Mouse (Mus musculus): ENCODE measurements around the gene C2cd3. TPM values are rescaled to one million over a fixed set of nuclear protein-coding genes. Genes with fewer than 3 reads are reported as not detected.

The C2cd3 gene
- polyA plus RNA-seq, 1 experiment from 2014 or later = 42.3 TPM

DNA sequence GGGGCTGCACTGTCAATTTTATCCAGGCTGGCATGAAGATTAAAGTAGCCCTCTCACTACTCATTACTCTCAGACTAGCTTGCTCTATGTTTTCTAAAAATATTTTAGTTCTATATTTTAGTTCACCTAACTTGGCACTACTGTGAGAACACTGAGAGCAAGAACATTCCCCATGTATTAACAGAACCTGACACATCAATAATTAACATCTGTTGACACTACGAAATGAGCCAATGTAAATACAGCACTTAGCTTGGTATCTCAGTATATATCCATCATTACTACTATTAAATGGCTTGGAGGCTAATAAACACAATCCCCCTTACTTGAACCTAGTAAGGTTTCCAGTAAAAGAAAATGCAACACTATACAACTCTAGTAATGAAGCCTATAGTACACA is 15.3 kb upstream of the C2cd3 start:
- Histone ChIP-seq H3K27me3 (ENCODE audit: control insufficient read depth, insufficient read depth, low read length) (no peaks in the 10 kb centered on the region), H3K9ac (ENCODE audit: low read length) (no peak overlapping the region), H3K36me3 (ENCODE audit: control insufficient read depth, insufficient read depth, low read length) (no peaks in the 10 kb centered on the region), H3K9me3 (ENCODE audit: control insufficient read depth, low read length) (no peaks in the 10 kb centered on the region), H3K4me3 (ENCODE audit: low read depth, low read length) (no peak overlapping the region), H3K4me1 (ENCODE audit: control insufficient read depth, insufficient read depth, low read length) (no peaks in the 10 kb centered on the region), H3K27ac (ENCODE audit: low read depth, low read length) (no peak overlapping the region), H3K4me2 (ENCODE audit: low read depth) (no peak overlapping the region)
- DNase-seq (ENCODE audit: low spot score) (no peak), ATAC-seq (ENCODE audit: insufficient read depth, low FRiP score, low TSS enrichment) (no peak)
- WGBS = 98% methylated on average over 1 of the region's 1 CpGs

DNA sequence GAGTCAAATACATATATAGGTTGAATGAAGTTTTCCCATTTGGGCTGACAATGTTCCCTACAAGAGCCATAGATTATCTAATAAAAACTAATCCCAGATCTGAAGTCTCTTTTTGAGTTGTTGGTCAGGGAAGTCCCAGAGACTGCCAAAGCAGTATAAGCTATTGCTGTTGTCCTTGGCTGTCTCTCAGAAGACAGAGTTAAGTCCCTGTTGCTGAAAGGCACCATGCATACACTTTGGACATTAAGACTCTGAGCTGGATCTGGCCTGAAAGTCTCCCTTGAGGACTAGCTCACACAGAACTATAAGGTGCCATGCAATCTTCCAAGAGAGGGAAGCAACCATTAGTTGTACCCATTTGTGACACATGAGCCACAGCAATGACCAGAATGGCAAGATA is 14.2 kb upstream of the C2cd3 start:
- H3K4me3 ChIP-seq (ENCODE audit: low read depth, low read length) = no peak overlapping the region
- no peak overlapping the region for H3K4me2 ChIP-seq (ENCODE audit: low read depth)
- H3K27me3 ChIP-seq (ENCODE audit: control insufficient read depth, insufficient read depth, low read length) = no peaks in the 10 kb centered on the region
- no peak overlapping the region for H3K27ac ChIP-seq (ENCODE audit: low read depth, low read length)
- no peak overlapping the region for H3K9ac ChIP-seq (ENCODE audit: low read length)
- no peaks in the 10 kb centered on the region for H3K4me1 ChIP-seq (ENCODE audit: control insufficient read depth, insufficient read depth, low read length)
- no peak for ATAC-seq (ENCODE audit: insufficient read depth, low FRiP score, low TSS enrichment)
- H3K9me3 ChIP-seq (ENCODE audit: control insufficient read depth, low read length) = no peaks in the 10 kb centered on the region
- DNase-seq (ENCODE audit: low spot score) = no peak
- H3K36me3 ChIP-seq (ENCODE audit: control insufficient read depth, insufficient read depth, low read length) = no peaks in the 10 kb centered on the region

DNA sequence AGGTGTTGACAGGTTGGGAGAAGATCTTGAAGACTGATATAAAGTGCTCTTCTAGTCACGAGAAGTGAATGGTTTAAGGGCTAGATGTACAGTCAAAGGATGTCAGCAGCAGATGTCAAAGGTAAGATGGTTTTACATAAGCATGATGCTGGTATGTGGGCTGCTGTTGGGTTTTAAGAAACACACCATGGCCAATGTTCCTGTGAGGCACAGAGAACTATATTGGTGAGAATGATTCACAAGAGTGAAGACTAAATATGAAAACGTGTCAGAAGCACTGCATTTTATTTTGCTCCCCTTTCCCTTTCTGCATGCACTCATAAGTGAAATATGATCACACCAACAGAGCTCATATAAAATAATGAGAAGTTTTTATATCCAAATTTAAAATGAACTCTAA is 8.9 kb upstream of the C2cd3 start:
- no peaks in the 10 kb centered on the region for H3K9me3 ChIP-seq (ENCODE audit: control insufficient read depth, low read length)
- H3K27ac ChIP-seq (ENCODE audit: low read depth, low read length) = no peak overlapping the region
- no peak overlapping the region for H3K4me3 ChIP-seq (ENCODE audit: low read depth, low read length)
- DNase-seq (ENCODE audit: low spot score) = no peak
- no peaks in the 10 kb centered on the region for H3K36me3 ChIP-seq (ENCODE audit: control insufficient read depth, insufficient read depth, low read length)
- no peak overlapping the region for H3K4me2 ChIP-seq (ENCODE audit: low read depth)
- WGBS = 94% methylated on average over 2 of the region's 2 CpGs
- ATAC-seq (ENCODE audit: insufficient read depth, low FRiP score, low TSS enrichment) = no peak
- H3K4me1 ChIP-seq (ENCODE audit: control insufficient read depth, insufficient read depth, low read length) = no peaks in the 10 kb centered on the region
- no peak overlapping the region for H3K9ac ChIP-seq (ENCODE audit: low read length)
- H3K27me3 ChIP-seq (ENCODE audit: control insufficient read depth, insufficient read depth, low read length) = no peaks in the 10 kb centered on the region

DNA sequence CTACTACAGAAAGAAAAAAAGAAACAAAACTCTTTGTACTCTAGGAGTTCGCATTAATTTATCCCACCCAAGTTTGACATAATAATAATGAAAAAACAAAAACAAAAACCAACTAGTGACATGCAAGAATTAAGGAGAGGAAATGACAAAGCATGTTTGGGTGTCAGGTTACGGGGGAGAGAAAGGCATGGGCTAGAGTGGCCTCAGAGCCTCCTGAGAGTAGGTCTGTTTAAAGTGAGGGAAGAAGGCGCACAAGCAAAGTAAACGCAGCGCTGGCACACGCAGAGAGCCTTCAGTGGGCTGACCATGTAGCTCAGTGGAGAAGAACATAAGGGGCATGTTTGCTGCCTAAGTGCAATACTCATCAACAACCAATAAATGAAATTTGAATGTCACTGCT is 7.1 kb upstream of the C2cd3 start:
- no peak overlapping the region for H3K4me2 ChIP-seq (ENCODE audit: low read depth)
- H3K27me3 ChIP-seq (ENCODE audit: control insufficient read depth, insufficient read depth, low read length) = no peaks in the 10 kb centered on the region
- peaks cover 2% of the 10 kb centered on the region; the same call in 1 of the 2 replicates for H3K4me1 ChIP-seq (ENCODE audit: control insufficient read depth, insufficient read depth, low read length)
- no peaks in the 10 kb centered on the region for H3K9me3 ChIP-seq (ENCODE audit: control insufficient read depth, low read length)
- H3K27ac ChIP-seq (ENCODE audit: low read depth, low read length) = no peak overlapping the region
- no peaks in the 10 kb centered on the region for H3K36me3 ChIP-seq (ENCODE audit: control insufficient read depth, insufficient read depth, low read length)
- no peak for DNase-seq (ENCODE audit: low spot score)
- H3K9ac ChIP-seq (ENCODE audit: low read length) = no peak overlapping the region
- no peak for ATAC-seq (ENCODE audit: insufficient read depth, low FRiP score, low TSS enrichment)
- 57% methylated on average over 6 of the region's 6 CpGs for WGBS
- H3K4me3 ChIP-seq (ENCODE audit: low read depth, low read length) = no peak overlapping the region

DNA sequence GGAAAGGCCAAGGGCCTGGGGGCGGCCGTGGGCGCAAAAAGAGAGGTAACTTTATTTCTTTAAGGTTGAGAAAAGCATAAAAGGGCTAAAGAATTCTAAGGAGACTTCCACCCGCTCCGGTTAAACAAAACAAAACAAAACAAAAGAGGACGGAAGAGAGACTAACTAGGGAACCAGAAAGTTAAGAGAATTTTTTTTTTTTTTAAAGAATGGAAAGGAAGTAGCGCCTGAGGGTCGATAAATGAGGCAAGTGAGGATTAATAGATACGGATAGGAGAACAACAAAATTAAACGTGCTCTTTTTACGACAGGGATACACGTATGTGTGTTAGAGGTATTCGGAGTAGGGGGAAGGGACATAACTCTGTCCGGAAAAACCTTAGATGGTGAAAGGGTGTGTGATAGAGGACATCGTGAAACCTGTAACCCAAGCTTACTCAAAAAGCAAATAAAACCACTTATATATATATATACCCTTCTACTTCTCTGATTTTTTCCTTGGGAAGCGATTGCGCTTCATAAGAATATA is 483 bp downstream of the C2cd3 start:
- H3K36me3 ChIP-seq (ENCODE audit: control insufficient read depth, insufficient read depth, low read length) = no peaks in the 10 kb centered on the region
- no peaks in the 10 kb centered on the region for H3K27me3 ChIP-seq (ENCODE audit: control insufficient read depth, insufficient read depth, low read length)
- peaks cover 2% of the 10 kb centered on the region for H3K4me1 ChIP-seq (ENCODE audit: control insufficient read depth, insufficient read depth, low read length)
- DNase-seq (ENCODE audit: low spot score) (no peak), ATAC-seq (ENCODE audit: insufficient read depth, low FRiP score, low TSS enrichment) (no peak)
- 0 out of 2 replicates have a peak overlapping the region, but pooled peaks have one; percentile 14 for H3K27ac ChIP-seq (ENCODE audit: low read depth, low read length)
- H3K9me3 ChIP-seq (ENCODE audit: control insufficient read depth, low read length) = no peaks in the 10 kb centered on the region
- peak overlapping the region; percentile 41 for H3K4me2 ChIP-seq (ENCODE audit: low read depth)
- H3K9ac ChIP-seq (ENCODE audit: low read length) = peak overlapping the region; percentile 53
- 7% methylated on average over 17 of the region's 17 CpGs for WGBS
- peak overlapping the region; percentile 56 for H3K4me3 ChIP-seq (ENCODE audit: low read depth, low read length)

DNA sequence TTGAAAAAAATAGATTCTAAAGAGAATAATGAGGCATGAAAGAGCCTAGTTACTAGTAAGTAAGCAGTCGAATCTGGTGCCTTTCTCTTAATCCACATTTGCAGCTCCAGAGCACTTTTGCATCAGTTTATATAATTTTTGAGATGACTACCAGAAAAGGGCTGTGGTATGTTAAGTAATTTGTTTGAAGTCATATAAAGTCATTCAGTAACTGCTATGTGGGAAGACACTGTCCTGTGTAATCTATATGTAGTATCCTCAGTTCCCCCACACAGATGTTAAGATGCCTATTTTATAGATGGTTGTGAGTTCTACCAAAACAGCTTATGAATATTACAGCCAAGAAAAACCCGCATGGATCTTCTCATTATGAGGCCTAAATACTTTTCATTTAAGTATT is 6.2 kb downstream of the C2cd3 start:
- no peak for DNase-seq (ENCODE audit: low spot score)
- ATAC-seq (ENCODE audit: insufficient read depth, low FRiP score, low TSS enrichment) = no peak
- no peak overlapping the region for H3K27ac ChIP-seq (ENCODE audit: low read depth, low read length)
- no peak overlapping the region for H3K9ac ChIP-seq (ENCODE audit: low read length)
- WGBS = 91% methylated on average over 2 of the region's 2 CpGs
- H3K4me2 ChIP-seq (ENCODE audit: low read depth) = no peak overlapping the region
- H3K9me3 ChIP-seq (ENCODE audit: control insufficient read depth, low read length) = no peaks in the 10 kb centered on the region
- H3K36me3 ChIP-seq (ENCODE audit: control insufficient read depth, insufficient read depth, low read length) = peaks cover 10% of the 10 kb centered on the region
- H3K27me3 ChIP-seq (ENCODE audit: control insufficient read depth, insufficient read depth, low read length) = no peaks in the 10 kb centered on the region
- no peak overlapping the region for H3K4me3 ChIP-seq (ENCODE audit: low read depth, low read length)
- H3K4me1 ChIP-seq (ENCODE audit: control insufficient read depth, insufficient read depth, low read length) = no peaks in the 10 kb centered on the region

DNA sequence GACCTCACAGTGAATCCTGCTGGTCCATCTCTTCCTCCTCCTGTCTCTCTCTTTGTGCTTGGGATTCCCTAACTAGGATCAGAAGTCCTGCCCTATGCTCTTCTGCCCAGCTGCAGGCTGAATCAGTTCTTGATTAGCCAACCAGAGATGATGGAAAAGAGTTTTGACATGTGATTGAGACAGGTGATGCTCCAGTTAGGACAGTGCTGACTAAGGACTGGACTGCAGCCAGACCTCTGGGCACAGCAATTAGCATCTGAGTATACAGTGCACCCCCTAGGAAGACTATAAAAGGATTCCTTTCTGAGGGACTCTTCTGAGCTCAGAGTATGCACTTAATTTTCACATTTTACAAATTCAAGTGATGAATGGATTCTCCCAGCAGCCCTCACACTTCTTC is 9.1 kb downstream of the C2cd3 start:
- H3K4me3 ChIP-seq (ENCODE audit: low read depth, low read length) = no peak overlapping the region
- no peaks in the 10 kb centered on the region for H3K9me3 ChIP-seq (ENCODE audit: control insufficient read depth, low read length)
- no peak for DNase-seq (ENCODE audit: low spot score)
- H3K27ac ChIP-seq (ENCODE audit: low read depth, low read length) = no peak overlapping the region
- ATAC-seq (ENCODE audit: insufficient read depth, low FRiP score, low TSS enrichment) = no peak
- peaks cover 10% of the 10 kb centered on the region for H3K36me3 ChIP-seq (ENCODE audit: control insufficient read depth, insufficient read depth, low read length)
- H3K4me2 ChIP-seq (ENCODE audit: low read depth) = no peak overlapping the region
- H3K4me1 ChIP-seq (ENCODE audit: control insufficient read depth, insufficient read depth, low read length) = no peaks in the 10 kb centered on the region
- H3K9ac ChIP-seq (ENCODE audit: low read length) = no peak overlapping the region
- no peaks in the 10 kb centered on the region for H3K27me3 ChIP-seq (ENCODE audit: control insufficient read depth, insufficient read depth, low read length)

DNA sequence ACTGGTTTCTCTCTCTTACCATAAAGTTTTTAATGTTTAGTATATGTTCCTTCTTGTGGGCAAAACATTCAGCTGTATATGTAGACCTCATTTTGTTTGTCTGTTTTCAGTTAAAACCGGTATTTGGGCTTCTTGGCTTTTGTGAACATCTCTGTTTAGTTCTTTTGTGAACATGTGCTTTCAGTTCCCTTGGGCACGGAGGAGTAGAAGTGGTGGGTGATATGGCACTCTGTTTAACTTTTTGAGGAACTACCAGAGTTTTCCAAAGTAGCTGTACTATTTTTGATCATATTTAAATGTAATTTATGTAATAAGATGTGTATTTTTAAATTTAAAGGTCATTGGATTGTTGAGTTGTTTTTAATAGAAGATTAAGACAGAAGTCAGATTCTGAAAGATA is 11.2 kb downstream of the C2cd3 start:
- Histone ChIP-seq H3K4me1 (ENCODE audit: control insufficient read depth, insufficient read depth, low read length) (no peaks in the 10 kb centered on the region), H3K36me3 (ENCODE audit: control insufficient read depth, insufficient read depth, low read length) (peaks cover 7% of the 10 kb centered on the region), H3K27me3 (ENCODE audit: control insufficient read depth, insufficient read depth, low read length) (no peaks in the 10 kb centered on the region), H3K4me3 (ENCODE audit: low read depth, low read length) (no peak overlapping the region), H3K9me3 (ENCODE audit: control insufficient read depth, low read length) (no peaks in the 10 kb centered on the region), H3K9ac (ENCODE audit: low read length) (no peak overlapping the region), H3K4me2 (ENCODE audit: low read depth) (no peak overlapping the region), H3K27ac (ENCODE audit: low read depth, low read length) (no peak overlapping the region)
- 94% methylated on average over 2 of the region's 2 CpGs for WGBS
- DNase-seq (ENCODE audit: low spot score) (no peak), ATAC-seq (ENCODE audit: insufficient read depth, low FRiP score, low TSS enrichment) (no peak)

DNA sequence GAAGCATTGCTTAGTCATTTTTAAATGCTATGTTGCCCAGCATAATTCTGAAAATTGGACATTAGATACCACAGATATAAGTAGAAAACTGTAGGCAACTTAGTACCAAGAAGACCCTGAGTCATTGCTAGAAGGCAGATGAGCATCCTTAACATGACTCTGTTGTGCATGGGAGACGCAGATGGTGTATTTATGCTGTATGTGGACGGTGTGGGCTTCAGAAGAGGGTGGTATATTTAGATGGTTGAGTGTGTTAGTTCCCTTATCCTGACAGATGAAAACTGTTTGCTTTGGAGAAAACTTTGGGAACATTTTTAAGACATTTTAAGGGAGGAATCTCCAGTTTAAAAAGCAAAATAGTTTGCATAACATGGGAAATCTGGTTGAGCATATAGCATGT is 16.1 kb downstream of the C2cd3 start:
- Histone ChIP-seq H3K27me3 (ENCODE audit: control insufficient read depth, insufficient read depth, low read length) (no peaks in the 10 kb centered on the region), H3K9ac (ENCODE audit: low read length) (no peak overlapping the region), H3K4me2 (ENCODE audit: low read depth) (no peak overlapping the region), H3K36me3 (ENCODE audit: control insufficient read depth, insufficient read depth, low read length) (peaks cover 12% of the 10 kb centered on the region), H3K4me3 (ENCODE audit: low read depth, low read length) (no peak overlapping the region), H3K9me3 (ENCODE audit: control insufficient read depth, low read length) (no peaks in the 10 kb centered on the region), H3K27ac (ENCODE audit: low read depth, low read length) (no peak overlapping the region), H3K4me1 (ENCODE audit: control insufficient read depth, insufficient read depth, low read length) (no peaks in the 10 kb centered on the region)
- ATAC-seq (ENCODE audit: insufficient read depth, low FRiP score, low TSS enrichment) (no peak), DNase-seq (ENCODE audit: low spot score) (no peak)
- 96% methylated on average over 2 of the region's 2 CpGs for WGBS
